Mouse (Mus musculus): ENCODE measurements around the gene Msantd2.

The Msantd2 gene

GRCm38 (mm10) chr9:37514456-37514855, 25.3 kb downstream of the Msantd2 start:
- TF ChIP-seq CTCF (conservative IDR thresholded peaks at IDR 0.05; ENCODE audit: low read length), result no peak
- H3K27me3 ChIP-seq (ENCODE audit: insufficient read depth, low read length), result no peaks in the 10 kb centered on the region
- H3K9me3 ChIP-seq (ENCODE audit: low read length), result peaks cover 18% of the 10 kb centered on the region
- peaks cover 51% of the 10 kb centered on the region for H3K36me3 ChIP-seq (ENCODE audit: insufficient read depth, low read length)
- no peak overlapping the region for H3K4me3 ChIP-seq (replicated peaks; ENCODE audit: low read length)
- peaks cover 49% of the 10 kb centered on the region for H3K4me1 ChIP-seq (replicated peaks; ENCODE audit: low read depth, low read length)

GRCm38 (mm10) chr9:37517467-37517866, 28.3 kb downstream of the Msantd2 start:
- Histone ChIP-seq H3K4me1 (replicated peaks; ENCODE audit: low read depth, low read length) (peaks cover 49% of the 10 kb centered on the region), H3K4me3 (replicated peaks; ENCODE audit: low read length) (no peak overlapping the region), H3K27me3 (ENCODE audit: insufficient read depth, low read length) (no peaks in the 10 kb centered on the region), H3K36me3 (ENCODE audit: insufficient read depth, low read length) (peaks cover 72% of the 10 kb centered on the region), H3K9me3 (ENCODE audit: low read length) (no peaks in the 10 kb centered on the region)
- TF ChIP-seq POU5F1 (IDR thresholded peaks at IDR 0.05; ENCODE audit: borderline replicate concordance, low read length) (no peak), NANOG (IDR thresholded peaks at IDR 0.05; ENCODE audit: borderline replicate concordance, low read length) (no peak), CTCF (conservative IDR thresholded peaks at IDR 0.05; ENCODE audit: low read length) (no peak)

GRCm38 (mm10) chr9:37518991-37519390, 29.9 kb downstream of the Msantd2 start:
- Histone ChIP-seq H3K4me1 (replicated peaks; ENCODE audit: low read depth, low read length) (peaks cover 37% of the 10 kb centered on the region), H3K4me3 (replicated peaks; ENCODE audit: low read length) (no peak overlapping the region), H3K27me3 (ENCODE audit: insufficient read depth, low read length) (no peaks in the 10 kb centered on the region), H3K9me3 (ENCODE audit: low read length) (no peaks in the 10 kb centered on the region), H3K36me3 (ENCODE audit: insufficient read depth, low read length) (peaks cover 75% of the 10 kb centered on the region)
- no peak for TF ChIP-seq POU5F1 (IDR thresholded peaks at IDR 0.05; ENCODE audit: borderline replicate concordance, low read length)
- no peak for TF ChIP-seq NANOG (IDR thresholded peaks at IDR 0.05; ENCODE audit: borderline replicate concordance, low read length)
- TF ChIP-seq CTCF (conservative IDR thresholded peaks at IDR 0.05; ENCODE audit: low read length), result no peak

GRCm38 (mm10) chr9:37519995-37520394, 30.9 kb downstream of the Msantd2 start:
- Histone ChIP-seq H3K36me3 (ENCODE audit: insufficient read depth, low read length) (peaks cover 80% of the 10 kb centered on the region), H3K4me3 (replicated peaks; ENCODE audit: low read length) (no peak overlapping the region), H3K27me3 (ENCODE audit: insufficient read depth, low read length) (no peaks in the 10 kb centered on the region), H3K9me3 (ENCODE audit: low read length) (no peaks in the 10 kb centered on the region), H3K4me1 (replicated peaks; ENCODE audit: low read depth, low read length) (peaks cover 32% of the 10 kb centered on the region)
- TF ChIP-seq CTCF (conservative IDR thresholded peaks at IDR 0.05; ENCODE audit: low read length) (no peak), POU5F1 (IDR thresholded peaks at IDR 0.05; ENCODE audit: borderline replicate concordance, low read length) (no peak), NANOG (IDR thresholded peaks at IDR 0.05; ENCODE audit: borderline replicate concordance, low read length) (no peak)

DNA sequence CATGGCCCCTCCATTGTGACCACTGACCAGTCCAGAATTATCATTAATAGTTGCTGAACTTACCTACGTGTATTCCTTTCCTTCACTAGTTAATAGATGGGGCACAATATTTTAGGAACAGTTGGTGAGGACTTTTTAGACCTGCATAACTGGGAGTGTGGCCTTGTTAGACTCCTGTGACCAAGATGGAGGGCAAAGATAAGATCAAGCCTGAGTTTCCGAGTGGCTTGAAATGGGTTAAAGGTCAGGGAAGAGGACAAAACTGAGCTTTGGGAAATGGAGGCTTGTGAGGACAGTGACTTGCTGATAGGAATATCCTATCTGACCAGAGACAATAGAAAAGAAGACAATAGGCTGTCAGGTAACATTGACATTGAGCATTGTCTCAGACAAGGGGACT, 36.3 kb downstream of the Msantd2 start:
- Histone ChIP-seq H3K36me3 (ENCODE audit: insufficient read depth, low read length) (peaks cover 53% of the 10 kb centered on the region), H3K4me1 (replicated peaks; ENCODE audit: low read depth, low read length) (peaks cover 60% of the 10 kb centered on the region), H3K9me3 (ENCODE audit: low read length) (no peaks in the 10 kb centered on the region), H3K27me3 (ENCODE audit: insufficient read depth, low read length) (peaks cover 38% of the 10 kb centered on the region), H3K4me3 (replicated peaks; ENCODE audit: low read length) (no peak overlapping the region)
- no peak for TF ChIP-seq POU5F1 (IDR thresholded peaks at IDR 0.05; ENCODE audit: borderline replicate concordance, low read length)
- TF ChIP-seq NANOG (IDR thresholded peaks at IDR 0.05; ENCODE audit: borderline replicate concordance, low read length), result peak; percentile 54; the same call in 1 of the 2 replicates
- no peak for TF ChIP-seq CTCF (conservative IDR thresholded peaks at IDR 0.05; ENCODE audit: low read length)

DNA sequence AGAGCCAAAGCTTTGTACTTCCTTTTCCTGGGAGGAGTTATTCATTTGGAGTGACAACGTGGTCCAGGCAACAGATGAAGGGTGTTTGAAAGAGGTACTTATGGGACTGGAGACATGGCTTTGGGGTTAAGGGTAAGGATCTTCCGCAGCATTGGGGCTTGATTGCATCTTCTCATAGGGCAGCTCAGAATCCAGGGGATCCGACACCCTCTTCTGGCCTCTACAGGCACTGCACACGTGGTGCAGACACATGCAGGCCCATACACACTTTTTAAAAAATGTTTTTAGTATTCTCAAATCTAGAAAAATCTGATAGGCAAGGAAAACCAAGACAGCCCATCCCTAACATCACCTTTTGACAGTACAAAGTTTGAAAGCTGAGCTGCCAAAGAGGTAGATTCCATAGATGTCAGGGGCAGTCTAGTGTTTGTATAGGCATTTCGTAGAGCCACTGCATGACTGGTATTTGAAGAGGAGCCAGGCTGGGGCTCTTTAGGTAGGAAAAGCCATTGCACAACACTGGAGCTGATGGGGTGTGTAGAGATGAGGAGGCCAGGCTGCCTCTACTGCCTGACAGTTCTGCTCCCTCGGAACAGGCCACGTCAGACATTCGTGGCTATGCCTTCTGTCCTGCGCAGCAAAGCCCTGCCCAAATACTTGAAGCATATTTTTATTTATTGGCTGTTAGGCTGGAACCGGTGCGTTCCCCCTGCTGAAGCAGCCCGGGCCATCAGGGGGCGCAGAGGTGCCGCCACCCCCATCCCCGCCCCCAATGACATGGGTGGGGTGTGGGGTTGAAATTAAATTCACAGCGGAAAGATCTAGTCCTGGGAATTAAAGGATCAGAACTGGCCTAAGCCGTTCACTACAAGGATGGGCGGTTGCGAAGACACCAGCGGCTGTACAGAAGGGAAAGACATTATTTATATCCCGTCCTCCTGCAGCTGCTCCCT, 37.6 kb downstream of the Msantd2 start:
- peaks cover 71% of the 10 kb centered on the region for H3K4me1 ChIP-seq (replicated peaks; ENCODE audit: low read depth, low read length)
- H3K36me3 ChIP-seq (ENCODE audit: insufficient read depth, low read length), result peaks cover 43% of the 10 kb centered on the region
- H3K27me3 ChIP-seq (ENCODE audit: insufficient read depth, low read length), result peaks cover 49% of the 10 kb centered on the region
- H3K4me3 ChIP-seq (replicated peaks; ENCODE audit: low read length), result peak overlapping the region; percentile 68
- no peaks in the 10 kb centered on the region for H3K9me3 ChIP-seq (ENCODE audit: low read length)
- TF ChIP-seq POU5F1 (IDR thresholded peaks at IDR 0.05; ENCODE audit: borderline replicate concordance, low read length), result no peak
- peak; percentile 45 for TF ChIP-seq CTCF (conservative IDR thresholded peaks at IDR 0.05; ENCODE audit: low read length)

GRCm38 (mm10) chr9:37527396-37528224, 38.5 kb downstream of the Msantd2 start, which contains the start of gene Esam:
Gene Esam, plus strand, starts transcription at chr9:37528078.
- peaks cover 34% of the 10 kb centered on the region for H3K36me3 ChIP-seq (ENCODE audit: insufficient read depth, low read length)
- H3K9me3 ChIP-seq (ENCODE audit: low read length), result no peaks in the 10 kb centered on the region
- peaks cover 79% of the 10 kb centered on the region for H3K4me1 ChIP-seq (replicated peaks; ENCODE audit: low read depth, low read length)
- TF ChIP-seq POU5F1 (IDR thresholded peaks at IDR 0.05; ENCODE audit: borderline replicate concordance, low read length), result no peak
- no peak for TF ChIP-seq CTCF (conservative IDR thresholded peaks at IDR 0.05; ENCODE audit: low read length)
- no peak for TF ChIP-seq NANOG (IDR thresholded peaks at IDR 0.05; ENCODE audit: borderline replicate concordance, low read length)
- peaks cover 57% of the 10 kb centered on the region for H3K27me3 ChIP-seq (ENCODE audit: insufficient read depth, low read length)
- peak within 1 kb of the TSS; percentile 68 for H3K4me3 ChIP-seq (replicated peaks; ENCODE audit: low read length)

GRCm38 (mm10) chr9:37528225-37528970, 39.3 kb downstream of the Msantd2 start:
- no peaks in the 10 kb centered on the region for H3K9me3 ChIP-seq (ENCODE audit: low read length)
- peak overlapping the region; percentile 68 for H3K4me3 ChIP-seq (replicated peaks; ENCODE audit: low read length)
- no peak for TF ChIP-seq NANOG (IDR thresholded peaks at IDR 0.05; ENCODE audit: borderline replicate concordance, low read length)
- TF ChIP-seq POU5F1 (IDR thresholded peaks at IDR 0.05; ENCODE audit: borderline replicate concordance, low read length), result no peak
- TF ChIP-seq CTCF (conservative IDR thresholded peaks at IDR 0.05; ENCODE audit: low read length), result no peak

More at GRCm38 (mm10) chr9:37528225-37528970, 39.3 kb downstream of the Msantd2 start:
- Histone ChIP-seq H3K27me3 (ENCODE audit: insufficient read depth, low read length) (peaks cover 64% of the 10 kb centered on the region), H3K36me3 (ENCODE audit: insufficient read depth, low read length) (peaks cover 26% of the 10 kb centered on the region), H3K4me1 (replicated peaks; ENCODE audit: low read depth, low read length) (peaks cover 79% of the 10 kb centered on the region)

All from E14TG2a.4 (cell line).